Mouse (Mus musculus) frontal cortex, adult (tissue): ENCODE measurements at regions not wholly inside any gene's neighbourhood (a gene's known extent, or its start where the extent isn't known, plus 50 kb on each side); places are given as distances from the start of the nearest gene placed in this dataset.
A peak's percentile ranks its signal among the peaks of the same experiment; 100 is the strongest.
"Not testable (repeated sequence)": the region's sequence is repeated elsewhere in the genome, so short reads cannot be mapped to it uniquely, and the experiment has no call there.

Source experiments
- ATAC-seq: cut with Nextera tagmentation; 2 replicates; pipeline ENCODE4 v1.9.2; 2017; ENCODE audit warnings: mild to moderate bottlenecking, moderate library complexity, mixed read lengths; ENCODE audit not compliant: low TSS enrichment

DNA sequence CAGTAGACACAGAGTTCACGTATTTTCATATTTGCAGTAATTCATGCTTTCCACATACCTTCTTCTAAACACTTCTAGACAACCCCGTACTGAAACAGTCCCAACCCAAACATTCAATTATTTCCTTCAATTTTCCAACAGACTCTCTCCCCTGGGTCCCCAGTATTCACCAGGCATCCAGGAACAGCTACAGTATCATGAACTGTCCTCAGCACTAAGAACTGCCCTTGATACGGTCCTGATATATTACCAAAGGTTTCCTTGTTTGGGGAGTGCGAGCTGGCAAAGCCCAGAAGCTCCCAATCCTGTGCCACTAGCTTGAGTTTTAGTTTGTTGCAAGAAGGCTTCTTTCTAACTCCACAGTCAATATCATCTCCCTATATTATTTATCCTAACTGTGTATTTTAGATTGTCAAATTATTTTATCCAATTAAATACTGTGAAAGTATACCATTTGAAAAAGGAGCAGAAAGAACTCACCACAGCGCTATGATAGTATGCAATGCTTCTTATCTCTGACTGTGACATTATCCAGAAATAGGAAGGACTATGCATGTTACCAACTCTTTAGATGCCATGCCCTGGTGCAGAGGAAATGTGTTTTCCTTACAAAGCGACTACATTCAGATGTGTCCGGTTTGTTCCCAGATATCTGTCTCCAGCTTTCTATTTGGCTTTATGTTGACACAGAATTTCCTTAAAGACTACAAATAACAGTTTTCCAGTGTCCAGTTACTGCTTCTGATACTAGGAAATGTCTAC lies 754.6 kb upstream of the Intu start:
- no peak for ATAC-seq

- no peak for ATAC-seq
Measured at GRCm38 (mm10) chr3:39779690-39780218, 751.3 kb upstream of the Intu start.

GRCm38 (mm10) chr3:39780270-39780669 lies 750.8 kb upstream of the Intu start:
- no peak for ATAC-seq

- 0 out of 2 replicates have a peak, but pooled peaks have one; percentile 31 for ATAC-seq
Measured at GRCm38 (mm10) chr3:39784901-39785300, 746.2 kb upstream of the Intu start.

DNA sequence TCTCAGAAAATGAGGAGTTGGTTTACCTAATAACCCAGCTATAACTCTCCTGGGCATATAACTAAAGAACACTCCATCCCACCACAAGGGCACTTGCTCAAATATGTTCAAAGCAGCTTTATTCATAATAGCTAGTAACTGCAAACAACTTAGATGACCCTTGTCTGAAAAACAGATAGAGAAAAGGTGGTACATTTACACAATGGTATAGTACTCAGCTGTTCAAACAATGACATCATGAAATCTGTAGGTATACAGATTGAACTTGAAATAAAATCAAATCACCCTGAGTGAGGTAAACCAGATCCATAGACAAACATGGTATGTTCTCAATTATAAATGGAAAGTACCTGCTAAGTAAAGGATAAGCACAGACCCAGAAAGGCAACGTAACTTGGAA lies 721.5 kb upstream of the Intu start:
- ATAC-seq, result no peak

GRCm38 (mm10) chr3:39814814-39815213 lies 716.3 kb upstream of the Intu start:
- ATAC-seq, result peak; percentile 77

GRCm38 (mm10) chr3:39830488-39831056 lies 700.5 kb upstream of the Intu start:
- ATAC-seq, result no peak

- no peak for ATAC-seq
Measured at GRCm38 (mm10) chr3:39838377-39839145, 692.5 kb upstream of the Intu start.

DNA sequence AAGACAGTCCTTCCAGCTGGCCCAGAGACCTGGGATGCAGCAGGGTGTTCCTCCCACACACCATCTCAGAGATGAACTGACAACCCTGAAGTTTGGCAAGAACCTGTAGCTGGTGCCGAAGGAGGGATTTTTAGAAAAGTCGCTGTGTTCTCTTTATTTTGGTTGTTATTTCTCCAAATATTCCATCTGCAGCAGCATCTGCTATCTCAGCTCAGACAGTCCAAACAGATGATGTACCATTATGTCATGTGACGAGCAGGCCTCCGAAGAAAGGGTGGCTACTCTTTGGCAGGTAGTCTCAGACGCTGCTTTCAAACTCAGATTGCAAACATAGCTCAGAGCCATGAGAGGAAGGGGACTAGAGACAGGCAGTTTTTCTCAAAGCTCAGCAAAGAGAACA lies 690.1 kb upstream of the Intu start:
- peak; percentile 59 for ATAC-seq

GRCm38 (mm10) chr3:39845123-39845522 lies 686.0 kb upstream of the Intu start:
- ATAC-seq, result peak; percentile 62; the same call in 1 of the 2 replicates

GRCm38 (mm10) chr3:39848829-39849228 lies 682.3 kb upstream of the Intu start:
- ATAC-seq, result peak; percentile 82; the same call in 1 of the 2 replicates

DNA sequence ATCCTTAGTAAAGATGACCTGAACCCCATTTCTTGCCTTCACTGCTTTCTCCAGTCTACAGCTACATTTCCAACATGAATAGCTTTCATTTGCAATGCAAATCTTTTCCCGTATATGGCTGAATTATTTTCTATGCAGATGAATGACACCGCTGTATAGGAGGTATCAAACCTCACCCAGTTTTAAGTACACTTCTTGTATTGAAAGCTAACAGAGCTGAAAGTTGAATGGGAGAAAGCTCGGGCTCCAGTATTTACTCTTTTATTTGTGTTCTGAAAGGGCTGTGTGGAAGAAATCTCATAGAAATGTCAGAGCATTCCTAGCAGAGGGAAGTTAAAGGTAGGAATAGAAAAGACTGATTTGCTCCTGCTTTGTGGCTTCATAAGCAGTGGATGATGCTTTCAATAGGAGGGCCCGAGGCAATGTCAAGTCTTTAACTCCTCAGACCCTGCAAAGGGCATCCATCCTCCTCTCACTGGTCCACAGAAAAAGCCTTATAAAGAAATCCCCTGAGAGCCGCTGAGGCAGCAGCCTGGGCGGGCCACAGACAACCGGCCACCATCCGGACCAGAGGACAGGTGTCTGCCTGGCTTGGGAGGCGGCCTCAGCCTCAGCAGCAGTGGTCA lies 673.8 kb upstream of the Intu start:
- ATAC-seq, result no peak

DNA sequence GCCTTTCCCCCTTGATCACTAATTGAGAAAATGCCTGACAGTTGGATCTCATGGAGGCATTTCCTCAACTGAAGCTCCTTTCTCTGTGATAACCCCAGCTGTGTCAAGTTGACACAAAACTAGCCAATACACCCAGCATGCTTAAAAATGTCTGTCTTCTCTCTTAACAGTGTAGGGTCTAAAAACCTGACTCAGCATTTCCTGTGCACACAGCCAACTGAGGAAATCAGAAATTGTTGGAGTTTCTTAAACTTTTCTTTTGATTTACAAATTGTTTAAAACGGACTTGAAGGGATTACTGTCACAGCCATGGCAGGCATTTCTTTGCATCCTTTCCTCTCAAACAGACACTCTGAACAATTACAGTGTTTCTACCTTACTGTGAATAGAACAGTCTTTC lies 655.0 kb upstream of the Intu start:
- ATAC-seq, result not testable (repeated sequence)

DNA sequence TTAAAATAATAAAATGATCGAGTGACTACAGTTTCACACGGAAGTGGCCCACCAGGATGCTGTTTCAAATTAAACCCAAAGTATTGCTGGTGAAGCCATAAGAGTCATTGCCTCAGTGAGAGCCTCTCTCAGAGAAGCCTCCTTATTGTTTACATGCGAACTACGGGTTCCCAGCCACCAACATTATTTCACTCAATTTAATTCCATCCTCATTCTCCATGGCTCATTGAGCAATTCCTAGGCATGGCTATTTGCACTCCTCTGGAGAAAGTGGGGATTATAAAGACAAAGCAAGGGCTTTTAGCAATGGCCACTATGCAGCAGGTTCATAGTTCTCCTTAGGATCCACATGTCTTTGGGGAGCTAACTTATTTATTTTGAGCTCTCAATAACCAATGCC lies 646.7 kb upstream of the Intu start:
- no peak for ATAC-seq

GRCm38 (mm10) chr3:39888376-39888775 lies 642.7 kb upstream of the Intu start:
- ATAC-seq, result no peak

DNA sequence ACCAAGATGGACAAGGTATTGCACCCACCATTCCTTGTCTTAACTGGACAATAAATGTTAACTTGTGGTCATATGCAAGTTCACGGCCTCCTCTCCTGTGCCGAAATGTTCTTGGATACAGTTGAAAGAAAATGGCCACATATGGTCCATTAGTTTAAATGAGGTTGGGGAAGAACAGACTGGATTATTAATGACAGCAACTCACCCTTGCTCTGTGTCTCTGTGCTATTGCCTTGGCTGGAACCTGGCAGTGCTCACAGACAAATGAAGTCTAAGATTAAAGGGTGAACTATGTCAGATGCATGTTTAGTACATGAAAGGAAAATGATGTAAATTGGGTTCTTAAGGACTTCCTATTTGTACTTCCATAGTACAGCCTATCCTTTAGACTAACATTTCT lies 641.9 kb upstream of the Intu start:
- no peak for ATAC-seq

GRCm38 (mm10) chr3:39898961-39899360 lies 632.1 kb upstream of the Intu start:
- no peak for ATAC-seq

DNA sequence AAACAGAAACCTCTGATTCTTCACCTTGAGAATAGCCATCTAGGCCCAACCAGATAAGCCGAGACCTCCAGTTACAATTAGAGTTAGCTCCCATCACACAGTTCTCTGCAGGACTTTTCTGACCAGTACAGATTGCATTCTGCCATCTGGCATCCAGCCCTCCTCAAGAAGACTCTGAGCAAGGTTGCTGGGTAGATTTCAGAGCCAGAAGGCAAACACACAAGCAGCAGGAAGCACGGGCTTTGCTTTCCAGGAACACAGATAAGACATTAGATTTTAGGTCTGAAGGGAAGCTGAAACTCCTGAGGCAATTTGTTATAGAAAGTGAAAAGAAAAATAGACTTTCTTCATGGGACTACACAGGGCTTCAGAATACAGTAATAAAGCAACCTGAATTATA lies 630.9 kb upstream of the Intu start:
- ATAC-seq, result no peak

- no peak for ATAC-seq
Measured at GRCm38 (mm10) chr3:39904377-39904776, 626.7 kb upstream of the Intu start.

GRCm38 (mm10) chr3:39908676-39909362 lies 622.3 kb upstream of the Intu start:
- ATAC-seq, result peak; percentile 88

DNA sequence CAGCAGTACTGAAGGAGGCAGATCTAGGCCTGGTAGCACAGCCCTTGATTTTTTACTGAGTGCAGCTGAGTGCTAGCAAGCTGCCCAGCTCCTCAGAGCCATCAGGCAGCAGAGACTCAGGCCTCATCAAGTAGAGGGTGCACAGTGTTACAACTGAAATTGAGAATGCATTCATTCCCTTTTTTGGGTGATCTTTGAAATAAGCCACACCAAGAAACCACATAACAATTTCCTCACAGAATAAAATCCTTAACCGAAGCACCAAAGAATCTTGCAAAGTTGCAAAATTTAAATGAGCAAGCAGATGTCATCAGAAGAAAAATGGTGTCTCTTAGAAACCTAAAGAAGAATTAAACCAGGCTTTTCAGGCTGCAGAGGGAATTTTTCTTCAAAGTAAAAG lies 621.4 kb upstream of the Intu start:
- ATAC-seq, result peak; percentile 74
